Mouse (Mus musculus) heart, postnatal 0 days (tissue): Measurements from ENCODE around the gene Tmem151b. TPM values are rescaled to one million over a fixed set of nuclear protein-coding genes. Genes with fewer than 3 reads are reported as not detected.

Source experiments
- ATAC-seq: fragments of 200-750 bp; cut with Nextera tagmentation; 2 replicates; pipeline ENCODE4 v1.8.0; 2017; ENCODE audit warnings: low read depth, moderate number of reproducible peaks, moderate library complexity; ENCODE audit not compliant: insufficient read depth
- DNase-seq: peaks from one replicate; pipeline ENCODE4 v3.0.0-alpha.2; 2016; ENCODE audit warnings: low spot score
- H3K27ac ChIP-seq: fragments of 300-500 bp; sonication (generic); 2 replicates; pipeline ENCODE4 v1.5.1; 2014; ENCODE audit warnings: low read depth, mild to moderate bottlenecking
- H3K27me3 ChIP-seq: fragments of 300-500 bp; sonication (generic); 2 replicates; pipeline ENCODE4 v1.6.1; 2014; ENCODE audit warnings: low read length, mixed read lengths; ENCODE audit not compliant: control insufficient read depth, insufficient read depth
- H3K36me3 ChIP-seq: fragments of 300-500 bp; sonication (generic); replicated peaks from 2 replicates; pipeline ENCODE4 v1.6.1; 2014; ENCODE audit warnings: low read length, mixed read lengths; ENCODE audit not compliant: control insufficient read depth, insufficient read depth
- H3K4me1 ChIP-seq: fragments of 300-500 bp; sonication (generic); 2 replicates; pipeline ENCODE4 v1.6.1; 2014; ENCODE audit warnings: antibody characterized with exemption; ENCODE audit not compliant: control insufficient read depth, insufficient read depth
- H3K4me2 ChIP-seq: fragments of 300-500 bp; sonication (generic); 2 replicates; pipeline ENCODE4 v1.6.1; 2014; ENCODE audit warnings: low read depth, mild to moderate bottlenecking, low read length, moderate library complexity
- H3K4me3 ChIP-seq: fragments of 300-500 bp; sonication (generic); 2 replicates; pipeline ENCODE4 v1.5.1; 2014; ENCODE audit warnings: low read depth, low read length
- H3K9ac ChIP-seq: fragments of 300-500 bp; sonication (generic); replicated peaks from 2 replicates; pipeline ENCODE4 v1.6.1; 2014; ENCODE audit warnings: low read depth, low read length, mixed read lengths
- H3K9me3 ChIP-seq: fragments of 300-500 bp; sonication (generic); replicated peaks from 2 replicates; pipeline ENCODE4 v1.6.1; 2016; ENCODE audit warnings: low read length; ENCODE audit not compliant: control insufficient read depth
- CTCF ChIP-seq: IDR thresholded peaks from 2 replicates; pipeline ENCODE4 v1.5.1; 2016; ENCODE audit warnings: antibody characterized with exemption, control low read depth, low read depth
- EP300 ChIP-seq: IDR thresholded peaks from 2 replicates; pipeline ENCODE4 v1.6.1; 2016; ENCODE audit warnings: antibody characterized with exemption, low read depth
- WGBS: fragments of 180-500 bp; shearing (Covaris S2); extraction: QIAGEN DNeasy Blood & Tissue Kit; methylation state at CpG from one replicate; pipeline ENCODE4 v1.1.7; 2014; 5-methylcytosine and 5-hydroxymethylcytosine counted together
- polyA plus RNA-seq: library from polyadenylated mRNA; unstranded; fragments of >200 nt; fragmentation: Nextera tagmentation; extraction: Ambion mirVana; gene quantifications from 2 replicates; pipeline ENCODE4 v1.2.1, GENCODE M21; 2015
- total RNA-seq: library from RNA; depleted of rRNA; stranded (reverse); fragments of >200 nt; gene quantifications from 2 replicates; pipeline ENCODE4 v1.2.3, GENCODE M21; 2014; ENCODE audit warnings: low replicate concordance

Tmem151b gene
- total and polyA plus RNA-seq, 2 experiments from 2014 or later: 0.04 to 0.95 TPM

DNA sequence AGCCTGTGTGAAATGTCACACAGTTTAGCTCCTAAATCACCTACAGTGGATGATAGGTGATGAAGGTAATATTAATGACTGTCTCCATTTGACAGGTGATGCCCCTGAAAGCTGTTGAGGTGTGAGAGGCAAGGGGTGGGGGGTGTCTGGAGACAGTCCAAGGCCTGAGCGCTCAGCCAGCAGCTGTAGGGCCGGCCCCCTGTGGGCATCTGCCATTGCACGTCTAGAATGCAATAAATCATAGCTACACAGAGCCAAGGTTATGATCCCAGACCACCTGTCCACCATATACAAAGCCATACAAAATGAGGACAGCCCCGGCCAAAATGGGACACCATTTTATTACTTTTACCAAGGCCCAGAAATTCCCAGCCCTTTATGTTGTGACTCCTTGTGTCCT lies 24.5 kb downstream of the Tmem151b start:
- H3K27me3 ChIP-seq: peaks cover 5% of the 10 kb centered on the region
- no peak overlapping the region for H3K9ac ChIP-seq
- H3K4me3 ChIP-seq: no peak overlapping the region
- no peak for DNase-seq
- peaks cover 4% of the 10 kb centered on the region; the same call in 1 of the 2 replicates for H3K4me1 ChIP-seq
- TF ChIP-seq EP300 (no peak), CTCF (no peak)
- no peak for ATAC-seq
- H3K36me3 ChIP-seq: peaks cover 10% of the 10 kb centered on the region
- 81% methylated on average over 4 of the region's 4 CpGs for WGBS
- no peak overlapping the region for H3K4me2 ChIP-seq
- no peak overlapping the region for H3K27ac ChIP-seq
- no peaks in the 10 kb centered on the region for H3K9me3 ChIP-seq

DNA sequence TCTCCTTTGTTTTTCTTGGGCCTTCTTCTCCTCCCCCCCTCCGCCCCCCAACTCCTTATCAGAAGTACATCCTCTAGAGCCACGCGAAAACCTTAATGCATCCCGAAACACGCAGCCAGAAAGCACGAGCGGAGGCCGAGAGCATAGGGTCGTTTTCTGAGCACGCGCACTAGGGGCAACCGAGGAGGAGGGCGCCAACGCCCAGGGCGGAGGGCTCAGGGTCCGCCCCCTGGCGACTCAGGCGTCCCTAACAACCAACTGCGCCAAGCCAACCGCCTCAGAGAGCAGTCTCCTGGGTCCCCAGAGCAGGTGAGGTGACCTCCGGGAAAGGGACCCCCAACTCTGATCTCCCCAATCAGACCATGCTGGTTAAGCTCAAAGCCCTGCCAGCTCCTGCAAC lies 26.2 kb downstream of the Tmem151b start, which contains the start of gene Tcte1:
TSS of gene Tcte1 (plus strand) at position 172 of the 400 bp plus-strand sequence.
- TF ChIP-seq CTCF: no peak
- no peak for TF ChIP-seq EP300
- Histone ChIP-seq H3K27me3 (no peaks in the 10 kb centered on the region; the same call in 1 of the 2 replicates), H3K4me2 (peak within 1 kb of the TSS; percentile 54), H3K36me3 (peaks cover 24% of the 10 kb centered on the region), H3K4me3 (peak within 1 kb of the TSS; percentile 18), H3K9ac (no peak within 1 kb of the TSS), H3K4me1 (peaks cover 4% of the 10 kb centered on the region; the same call in 1 of the 2 replicates), H3K9me3 (no peaks in the 10 kb centered on the region), H3K27ac (no peak within 1 kb of the TSS)
- ATAC-seq: peak; percentile 40; the same call in 1 of the 2 replicates
- no peak for DNase-seq
- 2% methylated on average over 21 of the region's 21 CpGs for WGBS

- Histone ChIP-seq H3K9ac (no peak overlapping the region), H3K9me3 (no peaks in the 10 kb centered on the region), H3K27ac (no peak overlapping the region), H3K27me3 (no peaks in the 10 kb centered on the region; the same call in 1 of the 2 replicates), H3K4me3 (no peak overlapping the region), H3K4me1 (no peaks in the 10 kb centered on the region), H3K36me3 (peaks cover 39% of the 10 kb centered on the region), H3K4me2 (no peak overlapping the region)
- WGBS: 87% methylated on average over 11 of the region's 11 CpGs
- ATAC-seq: no peak
- TF ChIP-seq EP300 (no peak), CTCF (no peak)
- DNase-seq: no peak
Measured at GRCm38 (mm10) chr17:45520136-45520535, 29.3 kb downstream of the Tmem151b start.

GRCm38 (mm10) chr17:45518766-45519475 lies 30.6 kb downstream of the Tmem151b start:
- Histone ChIP-seq H3K36me3 (peaks cover 39% of the 10 kb centered on the region), H3K4me3 (no peak overlapping the region), H3K4me2 (no peak overlapping the region), H3K9ac (no peak overlapping the region), H3K27ac (no peak overlapping the region), H3K4me1 (no peaks in the 10 kb centered on the region), H3K27me3 (no peaks in the 10 kb centered on the region), H3K9me3 (no peaks in the 10 kb centered on the region)
- no peak for TF ChIP-seq CTCF
- TF ChIP-seq EP300: no peak
- no peak for DNase-seq
- 82% methylated on average over 12 of the region's 12 CpGs for WGBS
- no peak for ATAC-seq

GRCm38 (mm10) chr17:45517549-45518215 lies 31.8 kb downstream of the Tmem151b start:
- Histone ChIP-seq H3K9ac (no peak overlapping the region), H3K4me3 (no peak overlapping the region), H3K27me3 (no peaks in the 10 kb centered on the region), H3K27ac (no peak overlapping the region), H3K9me3 (no peaks in the 10 kb centered on the region), H3K4me1 (no peaks in the 10 kb centered on the region), H3K36me3 (peaks cover 39% of the 10 kb centered on the region), H3K4me2 (no peak overlapping the region)
- DNase-seq: no peak
- ATAC-seq: no peak
- TF ChIP-seq CTCF: no peak
- TF ChIP-seq EP300: no peak
- WGBS: 85% methylated on average over 28 of the region's 28 CpGs
